Mouse (Mus musculus) erythroblast, embryonic 14.5 days (primary cell): ENCODE data around the gene Tuba3b.

Experiments used
- GATA1 ChIP-seq: IDR thresholded peaks from 2 replicates; pipeline ENCODE4 v1.6.1; 2012; ENCODE audit warnings: low read length, inconsistent platforms, mixed read lengths
- TAL1 ChIP-seq: IDR thresholded peaks from 3 replicates; pipeline ENCODE4 v1.6.1; 2012; ENCODE audit warnings: low read length, inconsistent platforms, mixed read lengths

DNA sequence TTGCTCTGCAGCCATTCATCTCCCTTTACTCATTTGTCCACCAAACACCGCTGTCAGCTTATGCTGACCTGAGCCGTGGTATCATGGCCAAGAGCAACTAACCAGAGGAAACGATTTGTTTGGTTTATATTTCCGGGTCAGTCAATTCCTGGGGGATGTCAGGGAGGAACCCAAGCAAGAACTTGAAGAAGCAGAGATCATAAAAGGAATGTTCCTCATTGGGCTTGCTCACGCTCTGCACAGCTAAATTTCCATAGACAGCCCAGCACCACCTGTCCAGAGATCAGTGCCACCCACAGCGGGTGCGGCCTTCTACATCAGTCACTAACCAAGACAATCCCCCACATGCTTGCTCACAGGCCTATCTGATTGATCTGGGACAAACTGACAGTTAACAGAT lies 1.3 kb upstream of the Tuba3b start, which contains the start of gene Lmntd1:
- no peak for TF ChIP-seq GATA1
- TF ChIP-seq TAL1: no peak
